Mouse (Mus musculus) adrenal gland, postnatal 36 days (tissue): ENCODE data around the gene Dnase1l3. TPM values are rescaled to one million over a fixed set of nuclear protein-coding genes. Genes with fewer than 3 reads are reported as not detected.
A peak's percentile ranks its signal among the peaks of the same experiment; 100 is the strongest.
"Not testable (repeated sequence)": the region's sequence is repeated elsewhere in the genome, so short reads cannot be mapped to it uniquely, and the experiment has no call there.

Experiments
- DNase-seq, 2 experiments: peaks; one replicate each; pipeline ENCODE4 v3.0.0; 2021; ENCODE audit warnings: mixed read lengths in 1 of 2
- total RNA-seq, 2 experiments: library from RNA; stranded (reverse); gene quantifications; 2 replicates each; pipeline ENCODE4 v1.2.3; 2021

The Dnase1l3 gene
- total RNA-seq, 2 experiments from 2014 or later, result 0.20 to 0.43 TPM

DNA sequence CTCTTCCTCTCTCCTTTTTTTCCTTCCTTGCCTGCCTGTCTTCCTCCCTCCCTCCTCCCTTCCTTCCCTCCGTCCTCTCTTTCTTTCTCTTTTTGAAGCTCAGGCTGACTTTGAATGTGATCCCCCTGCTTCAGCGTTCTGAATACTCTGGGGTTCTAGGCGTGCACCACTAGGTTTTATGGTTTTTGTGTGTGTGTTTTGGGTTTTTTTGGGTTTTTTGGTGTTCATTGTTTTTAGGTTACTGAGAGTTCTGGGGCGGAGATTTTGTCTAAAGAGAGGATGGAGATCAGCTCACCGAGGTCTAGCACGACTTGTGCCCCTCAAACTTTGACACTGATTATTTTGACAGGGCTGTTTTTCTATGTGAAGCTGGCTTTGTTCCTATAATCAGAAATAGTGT is 17.6 kb upstream of the Dnase1l3 start:
- DNase-seq, result no peak

DNA sequence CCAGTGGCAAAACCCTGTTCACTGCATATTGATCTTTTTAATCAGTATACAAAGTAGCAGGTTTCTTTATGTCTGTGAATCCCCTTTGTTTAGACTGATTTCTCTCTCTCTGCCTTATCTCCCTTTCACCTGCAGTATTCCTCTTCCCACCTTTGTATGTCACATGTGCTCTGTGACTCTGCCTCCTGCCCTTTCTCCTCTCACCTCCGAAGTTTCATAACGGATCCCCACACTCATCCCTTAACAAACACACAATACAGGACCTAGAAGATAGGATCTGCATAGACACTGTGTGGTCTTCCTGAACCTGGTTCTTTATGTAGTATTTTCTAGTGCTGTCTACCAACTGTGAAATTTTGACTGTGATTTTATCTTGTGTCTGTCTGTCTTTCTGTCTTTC is 16.9 kb upstream of the Dnase1l3 start:
- no peak for DNase-seq

DNA sequence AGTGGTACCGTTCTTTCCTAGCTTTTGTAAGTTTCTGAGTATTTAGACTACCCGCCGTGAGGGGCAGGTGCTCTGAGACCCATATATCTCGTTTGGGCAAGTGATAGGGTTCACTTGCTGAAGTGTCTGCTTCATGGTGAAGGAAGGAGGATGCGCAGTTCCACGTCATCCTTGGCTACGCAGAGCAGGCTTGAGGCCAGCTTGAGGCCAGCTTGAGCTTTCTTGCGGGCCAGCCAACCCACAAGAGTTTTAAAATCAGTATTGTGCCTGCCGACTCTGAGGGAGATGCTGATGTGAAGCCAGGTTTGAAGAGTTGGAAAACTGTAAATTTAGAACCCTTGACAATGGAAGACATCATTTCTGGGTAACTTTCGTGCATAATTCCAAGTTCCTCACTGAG is 13.6 kb upstream of the Dnase1l3 start:
- no peak for DNase-seq

DNA sequence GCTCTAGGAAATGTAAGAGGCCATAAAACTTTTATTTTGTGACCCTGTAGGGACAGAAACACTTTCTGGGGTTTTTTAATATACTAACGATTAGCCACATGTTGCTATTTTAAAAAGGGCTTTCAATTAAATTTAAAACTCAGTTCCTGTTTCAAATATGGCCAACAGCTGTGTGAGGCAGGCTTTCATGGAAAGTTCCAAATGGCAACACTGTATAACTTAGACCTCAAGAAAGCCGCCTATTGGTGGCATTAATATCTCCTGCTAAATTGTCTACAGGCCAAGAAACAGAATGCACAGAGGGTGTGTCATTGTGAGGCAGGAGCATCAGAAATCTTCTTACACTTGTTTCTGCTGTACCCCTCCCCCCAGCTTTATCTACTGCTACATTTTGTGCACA is 13.1 kb upstream of the Dnase1l3 start:
- no peak for DNase-seq

DNA sequence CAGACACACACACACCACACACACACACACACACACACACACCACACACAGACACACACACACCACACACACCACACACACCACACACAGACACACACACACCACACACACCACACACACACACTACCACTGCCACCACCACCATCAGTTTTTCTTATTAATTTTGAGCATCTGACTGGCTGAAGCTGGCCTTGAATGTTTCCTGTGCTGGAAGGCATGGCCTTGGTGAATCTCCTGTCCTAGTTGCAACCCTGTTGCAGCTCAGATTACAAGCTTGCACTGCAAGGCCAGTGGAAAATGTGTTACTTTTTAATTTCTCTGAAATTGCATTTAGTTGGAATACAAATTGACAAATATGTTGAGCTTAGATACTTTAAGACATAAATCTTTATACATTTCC is 12.7 kb upstream of the Dnase1l3 start:
- peak; percentile 58 to 71 for DNase-seq

DNA sequence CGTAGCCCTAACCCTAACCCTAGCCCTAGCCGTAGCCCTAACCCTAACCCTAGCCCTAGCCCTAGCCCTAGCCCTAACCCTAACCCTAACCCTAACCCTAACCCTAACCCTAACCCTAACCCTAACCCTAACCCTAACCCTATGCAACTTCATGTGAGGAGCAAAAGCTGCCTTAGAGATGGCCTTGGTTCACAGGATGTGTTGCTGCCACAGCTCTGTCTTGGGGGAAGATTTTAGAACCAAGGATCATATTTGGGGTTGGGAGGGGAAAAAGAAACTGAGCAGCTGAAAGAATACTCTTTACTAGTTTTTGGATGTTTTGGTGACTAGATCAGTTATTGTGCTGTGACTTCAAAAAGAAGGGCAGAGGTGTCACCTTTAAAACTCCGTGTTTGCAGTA is 11.7 kb upstream of the Dnase1l3 start:
- DNase-seq, result not testable (repeated sequence)

DNA sequence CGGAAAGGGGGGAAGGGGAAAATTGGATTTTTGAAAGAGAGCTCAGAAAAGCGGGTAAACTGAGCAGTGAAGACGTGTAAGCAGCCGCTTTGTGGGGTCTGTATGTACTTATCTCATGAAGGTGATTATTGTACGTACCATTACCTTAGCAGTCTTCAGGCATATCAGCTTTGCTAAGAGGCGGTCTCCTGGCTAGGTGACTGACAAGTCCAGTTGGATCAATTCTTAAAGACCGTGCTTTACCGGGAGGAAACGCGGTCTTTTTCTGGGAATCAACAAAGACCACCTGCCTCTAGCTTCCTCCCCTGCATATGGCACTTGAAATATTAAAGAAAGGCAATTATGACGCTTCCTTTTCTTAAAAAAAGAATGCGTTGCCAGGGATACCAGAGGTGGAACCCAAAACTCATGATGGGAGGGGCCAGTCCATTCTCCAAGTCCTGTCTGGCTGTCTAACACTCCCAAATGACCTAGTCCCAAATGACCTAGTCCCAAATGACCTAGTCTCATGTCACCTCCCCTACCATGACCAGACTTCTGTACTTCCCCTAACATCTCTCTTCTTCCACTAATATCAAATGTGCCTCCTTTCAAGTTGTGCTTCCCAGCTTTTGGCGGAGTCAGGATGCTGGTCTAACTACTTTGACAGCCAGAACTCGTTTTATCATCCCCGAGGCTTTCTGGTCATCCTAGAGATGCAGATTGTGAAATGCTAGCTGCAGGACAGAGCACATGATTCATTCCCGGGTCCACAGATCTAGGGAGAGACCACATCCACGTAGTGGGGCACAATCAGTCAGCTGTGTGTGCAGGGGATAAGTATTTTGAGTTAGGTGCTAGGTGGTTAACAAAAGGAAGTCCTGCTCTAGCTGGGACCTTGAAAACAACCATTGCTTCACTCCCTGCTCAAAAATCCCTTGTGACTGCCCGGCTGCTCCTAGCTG is 9.6 kb upstream of the Dnase1l3 start:
- peak; percentile 37 to 47 for DNase-seq

DNA sequence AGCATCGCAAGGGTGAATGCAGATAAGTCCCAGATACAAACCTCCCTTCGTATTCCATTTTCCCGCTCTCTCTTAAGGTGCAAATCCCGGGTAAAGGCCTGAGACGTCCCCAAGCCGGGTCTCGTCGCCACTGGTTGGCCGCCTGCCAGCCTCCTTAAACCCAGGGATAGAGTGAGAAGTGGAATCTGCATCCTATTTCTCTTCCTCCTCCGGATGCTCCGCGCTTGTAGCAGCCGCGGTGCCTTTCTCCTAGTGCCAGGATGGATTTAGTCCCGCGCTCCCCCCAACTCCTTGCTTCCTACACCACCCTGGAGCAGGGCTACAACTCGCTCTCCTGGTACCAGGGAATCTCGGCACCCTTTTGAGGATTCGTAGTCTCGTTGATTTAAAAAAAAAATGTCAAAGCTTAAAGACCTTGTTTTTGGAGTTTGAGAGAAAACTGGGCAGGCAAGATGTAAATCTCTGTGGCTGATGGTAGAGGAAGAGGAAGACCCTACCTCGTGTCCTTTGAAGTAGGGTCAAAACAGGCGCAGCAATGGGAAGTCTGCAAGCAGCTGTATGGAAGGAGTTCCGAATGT is 8.8 kb upstream of the Dnase1l3 start:
- DNase-seq, result peak; percentile 59 to 68

DNA sequence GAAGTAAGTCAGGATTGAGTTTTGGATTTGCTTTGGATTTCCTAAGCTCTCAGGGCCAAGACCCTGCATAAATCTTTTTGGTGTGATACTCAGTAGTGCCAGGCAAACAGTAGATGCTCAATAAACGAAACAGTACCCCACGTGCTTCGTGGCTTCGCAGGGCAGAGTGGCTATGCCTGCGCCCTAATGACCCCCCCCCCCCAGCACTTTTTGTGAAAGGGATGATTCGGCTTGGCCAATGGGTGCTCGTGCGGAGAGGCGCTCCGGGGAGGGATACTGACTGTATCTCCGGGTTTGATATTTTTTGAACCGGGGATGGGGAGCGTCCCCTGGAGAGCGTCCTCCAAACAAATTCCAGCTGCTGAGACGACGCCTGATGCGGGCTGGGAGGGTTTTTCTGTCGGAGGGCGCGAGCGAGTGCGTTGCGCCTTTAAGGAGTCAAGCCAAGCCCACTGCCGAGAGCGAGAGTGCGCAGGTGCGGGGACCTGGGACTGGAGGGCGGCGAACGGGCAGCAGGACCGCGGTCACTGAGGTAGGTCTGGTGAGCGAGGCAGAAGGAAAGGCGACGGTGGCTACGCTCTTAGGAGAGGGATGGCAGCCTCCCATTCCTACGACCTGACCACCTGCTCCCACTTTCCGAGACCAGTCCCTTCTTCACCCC is 8.2 kb upstream of the Dnase1l3 start, which contains the start of gene Abhd6:
Abhd6 (plus strand) TSS at position 471 of the 661 bp plus-strand sequence.
- DNase-seq, result peak; percentile 92 to 93

DNA sequence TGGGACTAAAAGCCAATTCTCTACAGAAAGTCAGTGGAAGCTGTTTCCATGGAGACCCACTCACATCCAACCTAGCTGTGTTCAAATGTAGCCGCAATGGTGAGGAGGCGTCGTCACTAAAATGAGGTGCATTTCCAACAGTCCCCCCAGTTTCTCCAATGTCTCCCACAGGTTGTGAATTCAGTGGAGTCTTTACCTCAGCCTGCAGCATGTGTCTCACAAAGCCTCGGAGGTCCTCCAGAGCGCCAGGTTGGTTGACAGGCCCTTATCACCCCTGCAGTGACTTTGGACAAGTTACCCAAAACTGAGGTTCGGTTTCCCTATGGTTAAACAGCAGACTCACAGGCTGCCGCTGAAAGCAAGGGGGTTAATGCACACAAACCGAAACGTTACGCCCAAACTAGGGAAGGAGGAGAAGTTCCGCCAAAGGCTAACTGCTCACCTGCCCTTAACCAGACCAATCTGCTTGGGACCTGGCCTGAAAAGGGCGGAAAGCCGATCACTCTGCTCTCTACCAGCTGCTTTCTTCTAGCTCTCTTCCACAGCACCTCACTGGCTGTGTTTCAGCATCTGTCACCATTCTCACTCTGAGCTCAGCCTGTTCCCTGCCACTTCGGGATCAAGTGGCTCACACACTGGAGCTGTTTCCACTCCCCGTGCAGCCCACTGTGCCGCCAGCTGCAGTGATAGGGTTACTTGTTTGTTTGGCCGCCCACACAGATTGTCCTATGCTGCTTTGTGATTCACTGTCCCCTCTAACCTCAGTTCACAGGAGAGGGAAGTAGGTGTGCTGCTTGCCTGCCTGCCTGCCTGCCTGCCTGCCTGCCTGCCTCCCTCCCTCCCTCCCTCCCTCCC is 6.7 kb upstream of the Dnase1l3 start:
- DNase-seq, result no peak

DNA sequence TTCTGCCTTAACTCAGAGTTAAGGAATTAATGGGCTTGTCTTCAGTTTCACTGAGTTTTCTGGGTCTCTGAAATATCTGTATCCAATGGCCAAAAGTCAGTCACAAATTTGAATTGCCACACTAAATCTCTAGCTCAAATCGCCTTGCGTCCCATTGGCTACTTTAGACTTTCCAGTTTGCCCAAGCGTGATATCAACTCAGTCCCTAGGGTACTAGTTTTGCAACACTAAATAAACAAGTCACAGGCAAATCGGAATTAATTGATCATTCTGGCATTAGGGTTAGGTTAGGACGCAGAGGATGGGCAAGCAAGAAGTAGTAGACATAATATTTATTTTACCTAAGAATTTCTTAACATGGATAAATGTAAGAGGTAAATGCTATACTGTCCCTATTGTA is 5.9 kb upstream of the Dnase1l3 start:
- DNase-seq, result no peak

DNA sequence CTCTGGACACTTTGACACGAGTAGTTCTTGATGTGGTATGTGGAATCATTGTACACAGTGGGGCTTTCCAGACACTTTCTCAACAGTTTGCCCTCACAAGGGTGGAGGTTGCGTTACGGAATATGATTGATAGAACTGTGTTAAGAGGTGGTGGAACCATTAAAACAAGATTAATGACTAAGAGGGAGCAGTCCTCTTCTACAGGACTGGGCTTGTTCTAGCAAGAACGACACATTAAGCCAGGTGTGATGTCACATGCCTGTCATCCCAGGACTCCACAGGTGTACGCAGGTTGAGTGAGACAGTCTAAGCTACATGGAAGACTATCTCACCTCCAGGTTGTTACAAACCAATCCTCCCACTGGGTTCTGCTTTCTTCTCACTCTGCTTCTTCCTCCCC is 5.1 kb upstream of the Dnase1l3 start:
- DNase-seq, result no peak

DNA sequence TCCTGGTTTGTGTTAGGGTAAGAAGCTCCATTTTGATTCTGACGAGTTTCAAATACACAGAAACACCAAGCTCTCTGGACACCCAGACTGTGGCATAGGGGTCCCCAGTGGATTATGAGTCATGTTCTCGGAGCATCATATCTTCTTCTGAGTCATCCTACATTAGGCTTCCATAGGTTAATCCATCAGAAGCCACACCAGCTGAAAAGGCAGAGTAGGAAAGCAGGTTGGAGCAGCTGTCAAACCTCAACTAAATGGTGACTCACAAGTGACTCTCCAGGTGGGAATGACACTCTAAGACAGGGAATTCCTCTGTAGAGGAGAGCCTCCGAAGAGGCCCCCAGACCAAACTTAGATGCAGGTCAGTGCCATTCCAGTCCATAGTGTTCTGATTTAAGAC is 4.7 kb upstream of the Dnase1l3 start:
- DNase-seq, result no peak

DNA sequence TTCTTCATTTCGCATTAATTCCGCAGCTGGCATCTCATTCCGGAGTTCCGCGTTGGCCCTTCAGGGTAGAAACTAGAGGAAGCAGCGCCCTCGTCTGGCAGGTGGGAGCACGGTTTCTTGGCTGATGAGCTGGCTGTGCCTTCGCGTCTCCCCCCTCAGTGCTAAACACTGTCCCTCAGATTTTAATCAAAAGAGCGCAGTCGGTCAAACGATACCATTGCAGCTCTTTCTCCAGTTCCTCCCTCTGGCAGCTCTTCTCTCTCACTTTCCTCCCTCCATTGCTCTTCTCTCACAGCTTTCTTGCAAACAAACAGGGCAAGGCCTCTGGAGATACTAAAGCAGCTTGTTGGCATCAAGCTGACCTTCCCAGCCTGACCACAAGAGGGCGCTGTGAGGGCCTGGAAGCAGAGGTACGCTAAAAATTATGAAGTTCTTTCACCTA is 2.9 kb upstream of the Dnase1l3 start:
- peak; percentile 91 to 94 for DNase-seq

DNA sequence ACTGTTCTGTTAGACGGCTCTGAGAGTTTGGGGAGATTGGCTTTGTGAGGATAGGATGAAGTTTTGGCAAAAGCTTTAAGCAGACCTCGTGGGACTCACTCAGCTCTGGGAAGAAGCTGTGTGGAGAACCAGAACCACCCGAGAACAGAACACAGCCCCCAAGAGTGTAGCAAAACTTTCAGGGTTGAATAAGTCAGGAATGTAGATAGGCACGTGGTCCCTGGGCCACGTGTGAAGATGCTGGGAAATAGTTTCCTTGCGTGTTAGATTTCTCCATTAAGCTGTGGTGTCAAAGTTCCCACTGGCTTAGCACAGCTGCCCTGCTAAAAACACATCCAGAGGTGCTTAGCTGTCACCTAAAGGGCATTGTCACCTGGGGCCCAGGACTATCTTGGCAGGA is 2.2 kb downstream of the Dnase1l3 start:
- no peak for DNase-seq

DNA sequence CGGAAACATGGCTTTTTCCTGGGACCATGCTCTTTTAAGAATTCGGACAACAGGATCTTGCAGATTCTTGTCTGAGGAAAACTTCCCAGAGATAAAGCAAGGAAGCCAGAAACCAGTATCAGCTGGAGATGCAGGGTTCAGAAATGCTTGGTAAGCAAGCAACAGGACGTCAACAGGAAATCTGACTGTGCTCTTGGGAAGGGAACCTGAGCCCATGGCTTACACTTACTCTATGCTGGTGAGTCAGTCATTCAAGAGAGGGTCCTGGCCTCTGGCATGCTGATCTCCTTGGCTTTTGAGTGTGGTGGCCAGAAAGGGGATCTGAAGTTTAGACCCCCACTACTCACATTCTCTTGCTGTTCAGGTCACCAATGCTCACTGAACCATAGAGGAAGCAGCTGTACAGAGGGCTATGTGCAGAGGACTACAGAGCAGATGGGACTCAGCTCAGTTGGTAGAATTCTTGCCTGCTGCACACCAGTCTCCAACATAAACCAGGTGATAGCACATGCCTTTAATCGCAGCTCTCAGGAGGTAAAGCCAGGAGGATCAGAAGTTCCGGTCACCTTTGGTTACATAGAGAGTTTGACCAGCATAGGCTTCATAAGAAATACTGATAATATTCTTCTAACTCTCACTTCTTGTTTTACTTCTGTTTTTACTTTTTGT is 3.1 kb downstream of the Dnase1l3 start:
- no peak for DNase-seq

DNA sequence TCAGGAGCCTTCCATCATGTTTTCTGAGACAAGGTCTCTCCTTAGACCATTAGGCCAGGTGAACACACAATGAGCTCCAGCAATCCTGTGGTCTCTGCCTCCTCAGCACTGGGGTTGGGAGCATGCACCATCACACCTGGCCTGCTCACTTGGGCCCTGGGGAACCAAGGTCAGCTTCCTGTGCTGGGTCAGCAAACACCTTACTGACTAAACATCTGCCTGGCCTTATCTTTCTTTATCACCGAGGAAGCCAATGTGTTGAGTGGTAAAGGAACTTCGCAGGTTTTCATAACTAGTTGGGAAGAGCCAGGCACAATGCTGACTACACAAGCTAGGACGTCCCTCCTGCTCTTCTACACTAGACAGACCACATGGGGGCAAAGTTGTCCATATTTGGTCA is 4.4 kb downstream of the Dnase1l3 start:
- no peak for DNase-seq

DNA sequence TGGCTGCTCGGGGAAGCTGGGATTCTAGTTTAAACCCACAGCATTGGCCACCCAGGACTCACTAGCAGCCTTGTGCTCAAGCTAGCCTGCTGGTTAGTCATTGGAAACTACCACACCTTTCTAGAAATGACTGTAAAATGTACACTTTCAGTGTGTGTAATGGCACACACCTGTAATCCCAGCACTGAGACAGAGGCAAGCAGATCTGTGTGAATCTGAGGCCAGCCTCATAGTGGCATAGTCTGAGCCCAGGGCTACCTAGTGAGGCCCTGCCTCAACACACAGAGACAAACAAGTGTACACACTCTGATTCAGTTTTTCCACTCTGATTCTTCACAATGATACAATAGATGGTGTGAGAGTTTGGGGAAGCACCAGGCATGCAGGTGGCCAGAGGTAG is 5.0 kb downstream of the Dnase1l3 start:
- no peak for DNase-seq

DNA sequence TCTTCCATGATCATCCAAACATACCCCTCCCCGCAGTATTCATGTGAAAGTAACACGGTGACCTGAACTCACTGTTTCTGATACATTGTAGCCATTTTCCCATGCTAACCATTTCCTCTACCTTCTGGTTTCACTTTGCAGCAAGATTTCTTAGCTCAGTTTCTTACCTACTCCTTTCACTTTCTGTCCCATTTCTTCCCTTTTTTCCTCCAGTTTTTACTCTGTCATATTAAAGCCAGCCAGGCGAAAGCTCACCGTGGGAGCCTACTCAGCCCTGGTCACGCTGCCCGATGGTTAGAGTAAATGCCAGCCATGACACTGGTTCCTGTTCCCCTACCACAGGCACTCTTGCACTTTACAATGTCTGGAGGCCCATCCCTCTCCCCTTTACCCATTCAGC is 7.5 kb downstream of the Dnase1l3 start:
- no peak for DNase-seq

DNA sequence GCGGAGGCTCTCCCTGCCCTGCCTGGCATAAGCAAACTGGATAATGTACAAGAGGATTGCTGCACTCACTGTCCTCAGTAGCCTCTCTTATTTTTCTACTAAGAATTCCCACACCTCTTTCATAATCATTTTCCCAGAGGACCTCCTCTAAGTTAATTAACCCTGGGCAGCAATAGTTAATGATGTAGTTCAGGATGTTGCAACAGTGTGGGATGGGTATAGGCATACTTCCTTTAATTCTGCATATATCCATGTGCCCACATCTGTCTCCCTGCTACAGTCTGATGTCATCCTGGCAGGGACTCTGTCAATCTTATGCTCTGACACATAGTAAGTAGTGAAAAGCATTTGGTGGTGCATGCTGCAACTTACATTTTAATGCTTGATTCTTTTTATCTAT is 13.1 kb downstream of the Dnase1l3 start:
- DNase-seq, result no peak

DNA sequence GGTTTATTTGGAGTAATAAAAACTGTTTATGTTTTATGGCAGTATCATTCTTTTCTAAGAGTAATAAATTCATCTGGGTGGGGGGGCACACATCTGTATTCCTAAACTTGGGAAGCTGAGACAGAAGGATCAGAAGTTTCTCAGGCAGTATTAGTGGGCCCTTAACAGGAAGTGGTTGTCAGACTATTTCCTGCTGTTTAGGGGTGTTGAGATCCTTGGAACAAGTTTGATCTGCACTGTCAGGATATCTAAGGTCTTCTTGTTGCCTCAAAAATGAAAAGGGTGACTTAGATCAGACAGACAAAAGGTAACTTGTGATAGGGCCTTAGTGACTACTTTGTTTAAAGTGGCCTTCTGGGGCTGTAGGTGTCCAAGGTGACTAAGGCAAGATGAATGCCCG is 16.2 kb downstream of the Dnase1l3 start:
- no peak for DNase-seq

DNA sequence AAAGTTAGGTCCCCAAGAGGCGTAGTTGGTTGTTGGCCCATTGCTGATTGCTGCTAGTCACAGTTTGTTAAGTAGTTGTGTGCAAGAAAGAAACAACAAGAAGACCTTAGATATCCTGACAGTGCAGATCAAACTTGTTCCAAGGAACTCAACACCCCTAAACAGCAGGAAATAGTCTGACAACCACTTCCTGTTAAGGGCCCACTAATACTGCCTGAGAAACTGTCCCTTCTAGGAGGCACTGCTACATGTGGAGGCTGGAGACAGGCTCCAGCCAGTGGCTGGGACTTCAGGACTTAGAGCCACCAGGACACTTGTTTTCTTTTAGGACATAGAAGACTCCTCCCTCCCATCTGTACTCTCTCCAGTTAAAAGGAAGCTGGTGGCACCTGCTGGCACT is 16.9 kb downstream of the Dnase1l3 start:
- DNase-seq, result no peak
